Mouse (Mus musculus) myocyte (in vitro differentiated cells): ENCODE data around the gene Msi1. TPM values are rescaled to one million over a fixed set of nuclear protein-coding genes. Genes with fewer than 3 reads are reported as not detected.
A peak's percentile ranks its signal among the peaks of the same experiment; 100 is the strongest.

Experiments used
- H3K27me3 ChIP-seq: one replicate; pipeline ENCODE4 v1.6.1; 2011; ENCODE audit not compliant: control insufficient read depth, insufficient read depth, insufficient read length
- H3K36me3 ChIP-seq: one replicate; pipeline ENCODE4 v1.6.1; 2011; ENCODE audit not compliant: control insufficient read depth, insufficient read depth
- H3K4me2 ChIP-seq: one replicate; pipeline ENCODE4 v1.6.1; 2011; ENCODE audit warnings: low read depth, control low read depth
- H3K4me3 ChIP-seq: one replicate; pipeline ENCODE4 v1.5.1; 2011; ENCODE audit warnings: mild to moderate bottlenecking, control low read depth, moderate library complexity
- H3K79me2 ChIP-seq: one replicate; pipeline ENCODE4 v1.6.1; 2011; ENCODE audit not compliant: control insufficient read depth, insufficient read depth
- H3ac ChIP-seq: one replicate; pipeline ENCODE4 v1.6.1; 2011; ENCODE audit not compliant: control insufficient read depth, insufficient read length
- CEBPB ChIP-seq: IDR thresholded peaks from 2 replicates; pipeline ENCODE4 v1.6.1; 2011; ENCODE audit warnings: mild to moderate bottlenecking, moderate library complexity; ENCODE audit not compliant: poor library complexity, insufficient read depth, severe bottlenecking
- E2F4 ChIP-seq: IDR thresholded peaks from one replicate; pipeline ENCODE4 v1.6.1; 2011; ENCODE audit warnings: mild to moderate bottlenecking, control low read depth, moderate library complexity; ENCODE audit not compliant: insufficient read depth
- MAX ChIP-seq: IDR thresholded peaks from one replicate; pipeline ENCODE4 v1.6.1; 2011; ENCODE audit warnings: low read depth, mild to moderate bottlenecking, control low read depth
- MYOD1 ChIP-seq, 3 experiments: IDR thresholded peaks; one replicate each; pipeline ENCODE4 v1.6.1; 2011; ENCODE audit warnings: control low read depth in 2 of 3, low read depth in 2 of 3, mild to moderate bottlenecking in 2 of 3, moderate library complexity in 1 of 3; ENCODE audit not compliant: insufficient read length in 2 of 3, control insufficient read depth in 1 of 3
- MYOG ChIP-seq, 3 experiments: IDR thresholded peaks; one replicate each; pipeline ENCODE4 v1.6.1; 2011; ENCODE audit warnings: control low read depth in 2 of 3, low read depth in 2 of 3, mild to moderate bottlenecking in 2 of 3; ENCODE audit not compliant: insufficient read length in 2 of 3, control insufficient read depth in 1 of 3, insufficient read depth in 1 of 3
- POLR2A ChIP-seq: IDR thresholded peaks from one replicate; pipeline ENCODE4 v1.6.1; 2011; ENCODE audit warnings: low read depth, mild to moderate bottlenecking, control low read depth, moderate library complexity; ENCODE audit not compliant: insufficient read length
- POLR2AphosphoS2 ChIP-seq: IDR thresholded peaks from one replicate; pipeline ENCODE4 v1.6.1; 2011; ENCODE audit warnings: low read depth, control low read depth; ENCODE audit not compliant: insufficient read length
- REST ChIP-seq: IDR thresholded peaks from one replicate; pipeline ENCODE4 v1.6.1; 2011; ENCODE audit warnings: mild to moderate bottlenecking, control low read depth, moderate library complexity; ENCODE audit not compliant: insufficient read depth, insufficient read length
- SRF ChIP-seq: IDR thresholded peaks from one replicate; pipeline ENCODE4 v1.6.1; 2011; ENCODE audit warnings: low read depth; ENCODE audit not compliant: control insufficient read depth, insufficient read length
- TCF12 ChIP-seq: IDR thresholded peaks from one replicate; pipeline ENCODE4 v1.6.1; 2011; ENCODE audit warnings: mild to moderate bottlenecking, control low read depth; ENCODE audit not compliant: poor library complexity, insufficient read depth, severe bottlenecking
- TCF3 ChIP-seq: IDR thresholded peaks from one replicate; pipeline ENCODE4 v1.6.1; 2011; ENCODE audit warnings: low read depth, control low read depth; ENCODE audit not compliant: insufficient read length
- USF1 ChIP-seq: IDR thresholded peaks from one replicate; pipeline ENCODE4 v1.6.1; 2011; ENCODE audit warnings: low read depth, mild to moderate bottlenecking, control low read depth, moderate library complexity
- polyA plus RNA-seq: library from polyadenylated mRNA; unstranded; fragments of >200 nt; fragmentation: generic; extraction: Trizol; gene quantifications from one replicate; pipeline ENCODE4 v1.2.1, GENCODE M21; 2012; ENCODE audit warnings: missing spikeins

The Msi1 gene
- polyA plus RNA-seq, 1 experiment, result 0.31 TPM

GRCm38 (mm10) chr5:115475337-115476106 is 46.1 kb downstream of the Msi1 start:
- TF ChIP-seq POLR2AphosphoS2, result peak; percentile 25
- no peak for TF ChIP-seq MYOG (IDR thresholded peaks at IDR 0.05; ENCODE audit: control insufficient read depth in 1 of 3, insufficient read depth in 1 of 3, insufficient read length in 2 of 3, low read depth in 2 of 3)
- H3K4me3 ChIP-seq, result no peak overlapping the region
- peaks cover 5% of the 10 kb centered on the region for H3K36me3 ChIP-seq
- no peak overlapping the region for H3K4me2 ChIP-seq
- no peaks in the 10 kb centered on the region for H3K79me2 ChIP-seq
- no peak overlapping the region for H3ac ChIP-seq
- H3K27me3 ChIP-seq, result no peaks in the 10 kb centered on the region

GRCm38 (mm10) chr5:115476107-115476727 is 46.8 kb downstream of the Msi1 start:
- Histone ChIP-seq H3K27me3 (no peaks in the 10 kb centered on the region), H3K79me2 (no peaks in the 10 kb centered on the region), H3ac (no peak overlapping the region), H3K4me2 (no peak overlapping the region), H3K4me3 (no peak overlapping the region), H3K36me3 (peaks cover 5% of the 10 kb centered on the region)
- TF ChIP-seq TCF3, result no peak

GRCm38 (mm10) chr5:115479561-115479960 is 50.2 kb downstream of the Msi1 start:
- Histone ChIP-seq H3K27me3 (no peaks in the 10 kb centered on the region), H3K4me3 (no peak overlapping the region), H3K36me3 (peaks cover 5% of the 10 kb centered on the region), H3ac (no peak overlapping the region), H3K4me2 (no peak overlapping the region), H3K79me2 (no peaks in the 10 kb centered on the region)
- no peak for TF ChIP-seq POLR2A
- no peak for TF ChIP-seq SRF
- no peak for TF ChIP-seq CEBPB
- TF ChIP-seq MYOG (IDR thresholded peaks at IDR 0.05; ENCODE audit: control insufficient read depth in 1 of 3, insufficient read depth in 1 of 3, insufficient read length in 2 of 3, low read depth in 2 of 3), result no peak
- no peak for TF ChIP-seq TCF12
- no peak for TF ChIP-seq MAX
- no peak for TF ChIP-seq POLR2AphosphoS2
- no peak for TF ChIP-seq MYOD1 (IDR thresholded peaks at IDR 0.05; ENCODE audit: control insufficient read depth in 1 of 3, insufficient read length in 2 of 3, low read depth in 2 of 3)
- TF ChIP-seq TCF3, result no peak
- TF ChIP-seq USF1, result no peak
- TF ChIP-seq E2F4, result no peak
- no peak for TF ChIP-seq REST

- Histone ChIP-seq H3K4me2 (no peak overlapping the region), H3K36me3 (peaks cover 5% of the 10 kb centered on the region), H3K4me3 (no peak overlapping the region), H3K79me2 (no peaks in the 10 kb centered on the region), H3ac (no peak overlapping the region), H3K27me3 (no peaks in the 10 kb centered on the region)
- no peak for TF ChIP-seq REST
- no peak for TF ChIP-seq MYOD1 (IDR thresholded peaks at IDR 0.05; ENCODE audit: control insufficient read depth in 1 of 3, insufficient read length in 2 of 3, low read depth in 2 of 3)
- TF ChIP-seq SRF, result no peak
- TF ChIP-seq POLR2A, result no peak
- TF ChIP-seq MYOG (IDR thresholded peaks at IDR 0.05; ENCODE audit: control insufficient read depth in 1 of 3, insufficient read depth in 1 of 3, insufficient read length in 2 of 3, low read depth in 2 of 3), result no peak
- TF ChIP-seq E2F4, result no peak
- TF ChIP-seq TCF3, result no peak
- TF ChIP-seq MAX, result no peak
- TF ChIP-seq USF1, result no peak
- TF ChIP-seq CEBPB, result no peak
- no peak for TF ChIP-seq POLR2AphosphoS2
- TF ChIP-seq TCF12, result no peak
These were observed 50.7 kb downstream of the Msi1 start for GRCm38 (mm10) chr5:115480101-115480500.

- no peaks in the 10 kb centered on the region for H3K79me2 ChIP-seq
- no peak overlapping the region for H3K4me2 ChIP-seq
- no peak overlapping the region for H3K4me3 ChIP-seq
- peaks cover 5% of the 10 kb centered on the region for H3K36me3 ChIP-seq
- H3K27me3 ChIP-seq, result no peaks in the 10 kb centered on the region
- TF ChIP-seq MAX, result no peak
- no peak overlapping the region for H3ac ChIP-seq
These were observed 53.2 kb downstream of the Msi1 start for GRCm38 (mm10) chr5:115482390-115483265.
